Mouse (Mus musculus): Measurements from ENCODE around the gene Atl1.

The Atl1 gene
- long read RNA-seq, experiment 1, partial matches to known transcripts = 1 of 3 reads
- long read RNA-seq, experiment 1, other reads (novel, unspliced or antisense) = 2 of 3 reads
- long read RNA-seq, experiment 2, partial matches to known transcripts = 5 of 11 reads
- long read RNA-seq, experiment 2, other reads (novel, unspliced or antisense) = 6 of 11 reads

DNA sequence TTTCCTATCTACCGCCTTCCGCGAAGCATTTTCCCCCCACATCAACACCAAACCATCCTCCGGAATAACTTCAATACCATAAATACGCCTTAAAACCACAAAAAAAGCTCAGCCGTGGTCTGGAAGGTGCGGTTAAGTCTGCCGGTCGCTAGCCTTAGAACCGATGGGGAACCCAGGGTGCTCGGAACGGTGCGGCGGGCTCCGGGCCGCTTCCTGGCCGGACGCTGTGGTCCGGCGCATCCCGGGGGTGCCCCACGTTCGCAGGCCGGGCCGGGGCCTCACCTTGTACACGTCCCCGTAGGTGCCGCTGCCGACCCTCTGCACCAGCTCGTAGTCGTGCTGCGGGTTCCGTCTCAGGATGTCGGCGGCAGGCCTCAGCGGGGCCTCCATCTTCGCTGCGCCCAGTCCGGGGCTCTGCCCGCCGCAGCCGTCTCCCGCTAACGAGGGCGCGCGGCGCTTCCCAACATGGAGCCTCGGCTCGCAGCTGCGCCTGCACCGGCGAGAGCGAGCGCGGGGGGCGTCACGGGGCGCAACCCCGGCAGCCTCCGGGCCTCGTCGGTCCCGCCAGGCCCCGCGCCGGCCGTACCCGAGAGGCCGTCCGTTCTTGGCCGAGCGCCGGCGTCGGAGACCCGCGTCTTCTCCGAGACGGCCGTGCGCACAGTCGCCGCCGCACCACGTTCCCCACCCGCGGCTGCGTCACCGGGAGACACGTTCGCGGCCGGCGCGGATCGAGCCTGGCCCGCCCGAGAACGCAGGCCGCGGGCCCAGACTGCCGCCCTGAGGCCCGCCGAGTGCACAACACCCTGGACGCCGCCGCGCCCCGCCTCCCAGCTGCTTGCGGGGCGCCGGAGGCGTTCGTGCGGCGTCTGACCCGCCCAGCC lies at the start of gene Atl1, which contains the start of gene Map4k5:
Atl1 (plus strand) TSS at position 244 of the 881 bp plus-strand sequence.
Map4k5 (minus strand) TSS at position 830 of the 881 bp plus-strand sequence.
- intact Hi-C loops (cut with DNase I) = loop anchor here (2.0 to 5.0 kb wide), 2 partner anchors 60 to 134 kb away; no protein-coding TSS in a partner anchor

GRCm38 (mm10) chr12:69843531-69844445 lies 48.6 kb upstream of the Atl1 start:
- intact Hi-C loops (cut with DNase I) = no loop called here

DNA sequence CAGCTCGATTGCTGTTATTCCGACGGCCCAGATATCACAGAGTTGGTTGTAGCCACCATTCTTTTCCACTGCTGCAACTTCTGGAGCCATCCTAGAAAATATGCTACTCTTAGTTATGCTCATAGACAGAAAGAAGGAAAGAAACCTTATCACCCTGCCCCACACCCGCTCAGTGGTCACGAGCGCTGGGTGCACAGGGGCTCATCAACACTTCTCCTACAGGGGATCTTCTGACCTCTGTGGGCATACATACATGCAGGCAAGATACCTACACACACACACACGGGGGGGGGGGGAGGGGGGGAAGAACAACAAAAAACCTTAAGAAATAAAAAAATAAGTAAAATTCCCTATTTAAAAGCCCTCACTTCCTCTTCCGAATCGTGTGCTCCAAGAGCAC lies 46.7 kb upstream of the Atl1 start:
- intact Hi-C loops (cut with DNase I) = loop anchor here (5.0 kb wide), 1 partner anchor 37 kb away; no protein-coding TSS in a partner anchor

- intact Hi-C loops (cut with DNase I) = loop anchor here (5.0 kb wide), 1 partner anchor 36 kb away; no protein-coding TSS in a partner anchor
Measured at GRCm38 (mm10) chr12:69846499-69846898, 45.9 kb upstream of the Atl1 start.

GRCm38 (mm10) chr12:69848083-69848878 lies 44.1 kb upstream of the Atl1 start:
- intact Hi-C loops (cut with DNase I) = loop anchor here (5.0 kb wide), 1 partner anchor 34 kb away; no protein-coding TSS in a partner anchor

- intact Hi-C loops (cut with DNase I) = no loop called here
Measured at GRCm38 (mm10) chr12:69852288-69852687, 40.1 kb upstream of the Atl1 start.

- intact Hi-C loops (cut with DNase I) = no loop called here
Measured at GRCm38 (mm10) chr12:69853387-69853786, 39.0 kb upstream of the Atl1 start.

DNA sequence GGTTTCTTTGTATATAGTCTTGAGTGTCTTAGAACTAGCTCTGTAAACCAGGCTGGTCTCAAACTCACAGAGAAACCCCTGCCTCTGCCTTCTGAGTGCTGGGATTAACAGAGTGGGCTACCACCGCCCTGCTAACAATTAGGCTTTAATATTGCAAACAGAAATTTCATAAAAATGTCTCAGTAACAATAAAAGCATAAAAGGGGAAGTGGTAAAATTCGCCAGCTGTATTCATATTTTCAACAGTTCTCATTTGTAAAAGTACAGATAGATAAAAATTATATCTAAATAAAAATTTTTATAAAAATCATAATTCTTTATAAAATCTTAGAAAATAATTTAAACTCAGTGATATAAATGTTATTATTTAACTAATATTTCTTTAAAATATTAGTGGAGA lies 38.5 kb upstream of the Atl1 start:
- intact Hi-C loops (cut with DNase I) = no loop called here

GRCm38 (mm10) chr12:69855641-69856300 lies 36.6 kb upstream of the Atl1 start:
- intact Hi-C loops (cut with DNase I) = no loop called here

GRCm38 (mm10) chr12:69856398-69856797 lies 36.0 kb upstream of the Atl1 start:
- intact Hi-C loops (cut with DNase I) = no loop called here

GRCm38 (mm10) chr12:69857597-69857996 lies 34.8 kb upstream of the Atl1 start:
- intact Hi-C loops (cut with DNase I) = no loop called here

- intact Hi-C loops (cut with DNase I) = no loop called here
Measured at GRCm38 (mm10) chr12:69858847-69859246, 33.6 kb upstream of the Atl1 start.

DNA sequence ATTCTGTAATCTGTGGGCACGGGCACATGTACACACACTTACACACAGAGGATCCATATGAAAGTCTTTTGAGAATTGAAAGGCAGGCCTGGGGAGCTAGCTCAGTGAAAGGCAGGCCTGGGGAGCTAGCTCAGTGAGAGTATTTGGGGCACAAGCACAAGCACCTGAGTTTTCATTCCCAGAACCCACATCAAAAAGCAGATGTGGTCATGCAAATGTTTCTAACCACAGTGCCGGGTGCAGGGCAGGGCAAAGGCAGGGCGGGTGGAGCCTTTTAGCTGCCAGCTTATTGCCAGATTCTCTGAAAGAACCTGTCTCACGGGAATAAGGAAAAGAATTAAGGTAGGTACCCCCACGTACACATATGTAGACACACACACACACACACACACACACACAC lies 28.9 kb upstream of the Atl1 start:
- intact Hi-C loops (cut with DNase I) = no loop called here

DNA sequence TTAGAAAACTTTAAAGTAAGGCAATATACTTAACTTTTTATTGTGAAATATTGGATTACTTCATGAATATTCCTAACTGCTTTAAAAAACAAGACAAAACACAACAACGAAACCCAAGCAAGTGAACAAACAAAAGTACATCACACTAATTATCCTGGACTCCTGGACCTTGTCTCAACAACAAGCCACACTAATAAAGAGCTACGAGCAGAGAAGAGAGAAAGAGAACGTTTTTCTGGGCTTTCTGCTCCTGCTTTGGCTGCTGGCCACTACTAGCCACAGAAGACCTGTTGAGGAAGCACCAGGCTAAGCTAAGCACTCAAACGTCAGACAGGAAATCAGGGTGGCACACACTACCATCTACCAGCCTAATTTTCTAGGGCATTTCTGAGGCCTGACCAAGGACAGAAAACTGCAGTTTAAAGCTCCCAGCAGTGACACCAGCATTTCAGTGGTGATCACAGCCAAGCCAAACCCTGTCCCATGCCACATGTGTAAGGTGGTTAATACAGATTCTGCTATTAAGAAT lies 28.2 kb upstream of the Atl1 start:
- intact Hi-C loops (cut with DNase I) = no loop called here

DNA sequence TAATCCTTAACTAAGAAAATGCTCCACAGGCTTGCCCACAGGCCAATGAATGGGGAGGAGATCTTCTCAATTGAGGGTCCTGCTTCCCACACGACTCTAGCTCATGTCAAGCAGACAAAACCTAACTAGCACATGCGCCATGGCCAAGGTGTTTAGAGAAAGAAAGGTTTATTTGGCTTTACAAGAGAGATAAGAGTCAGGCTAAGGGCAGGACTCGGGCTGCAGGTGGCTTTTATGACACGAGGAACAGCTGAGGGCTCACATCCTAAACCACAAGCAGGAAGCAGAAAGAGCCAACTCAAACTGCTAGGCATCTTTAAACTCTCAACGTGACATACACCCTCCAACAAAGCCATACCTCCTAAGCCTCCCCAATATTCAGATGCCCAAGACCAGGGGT lies 25.1 kb upstream of the Atl1 start:
- intact Hi-C loops (cut with DNase I) = no loop called here

DNA sequence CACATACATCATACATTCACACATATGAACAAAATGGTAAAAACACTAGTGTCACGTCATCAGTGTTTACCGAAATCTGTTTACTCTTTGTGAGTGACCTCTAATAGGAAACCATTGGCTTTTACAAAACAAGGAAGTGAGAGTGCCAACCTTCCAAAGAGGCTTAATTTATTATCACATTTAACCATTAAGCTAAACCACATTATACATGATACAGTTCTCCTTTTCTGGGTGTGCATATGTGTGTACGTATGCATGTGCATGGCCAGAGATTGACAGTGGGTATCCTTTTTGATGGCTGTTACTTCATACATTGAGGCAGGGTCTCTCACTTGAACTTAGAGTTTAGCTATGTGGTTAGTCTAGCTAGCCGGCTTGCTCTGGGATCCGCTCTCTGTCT lies 20.8 kb upstream of the Atl1 start:
- intact Hi-C loops (cut with DNase I) = no loop called here

GRCm38 (mm10) chr12:69877842-69878363 lies 14.5 kb upstream of the Atl1 start:
- intact Hi-C loops (cut with DNase I) = no loop called here

GRCm38 (mm10) chr12:69879172-69879665 lies 13.2 kb upstream of the Atl1 start:
- intact Hi-C loops (cut with DNase I) = no loop called here

GRCm38 (mm10) chr12:69879739-69880138 lies 12.7 kb upstream of the Atl1 start:
- intact Hi-C loops (cut with DNase I) = loop anchor here (5.0 kb wide), 1 partner anchor 32 kb away; no protein-coding TSS in a partner anchor
